Mouse (Mus musculus): Measurements from ENCODE around the gene Cyp4f39. TPM values are rescaled to one million over a fixed set of nuclear protein-coding genes. Genes with fewer than 3 reads are reported as not detected.
"Not testable (repeated sequence)": the region's sequence is repeated elsewhere in the genome, so short reads cannot be mapped to it uniquely, and the experiment has no call there.

Cyp4f39 gene
- polyA plus RNA-seq, 1 experiment = 0.03 TPM

DNA sequence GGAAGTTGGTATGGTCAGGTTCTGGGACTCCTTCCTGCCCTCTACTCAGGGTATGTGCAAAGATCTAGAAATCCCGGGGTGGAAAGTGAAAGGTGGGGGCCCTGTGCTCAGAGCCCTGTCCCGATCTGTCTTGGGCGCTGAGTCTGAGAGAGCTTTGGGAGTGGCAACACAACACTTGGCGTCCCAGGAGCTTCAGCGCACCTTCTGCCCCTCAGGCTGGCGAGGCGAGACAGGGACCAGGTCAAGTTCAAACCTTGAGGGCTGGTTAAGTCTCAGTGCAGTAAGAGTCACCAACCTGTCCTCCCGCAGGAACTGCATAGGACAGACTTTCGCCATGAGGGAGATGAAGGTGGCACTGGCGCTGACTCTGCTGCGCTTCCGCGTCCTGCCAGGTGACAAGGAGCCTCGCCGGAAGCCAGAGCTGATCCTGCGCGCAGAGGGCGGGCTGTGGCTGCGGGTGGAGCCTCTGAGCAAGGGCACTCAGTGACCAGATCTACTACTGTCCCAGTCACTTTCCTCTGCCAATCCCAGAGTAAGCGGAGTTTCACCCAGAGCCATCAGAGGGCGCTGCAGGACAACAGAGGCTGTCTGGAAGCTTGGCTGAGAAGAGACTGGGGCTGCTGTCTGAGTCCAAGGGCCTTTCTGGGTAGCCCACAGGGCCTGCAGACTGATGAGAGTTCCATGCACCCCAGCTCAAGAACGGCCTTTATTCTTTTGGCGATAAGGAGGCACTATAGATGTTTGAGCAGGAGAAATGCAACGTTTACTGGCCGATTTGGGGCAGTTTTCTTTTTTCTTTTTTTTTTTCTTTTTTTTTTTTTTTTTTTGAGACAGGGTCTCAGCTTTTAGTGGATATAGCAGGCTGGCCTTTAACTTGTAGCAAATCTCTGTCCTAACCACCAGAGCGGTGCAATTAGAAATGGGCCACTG, 76.2 kb downstream of the Cyp4f39 start:
- Histone ChIP-seq H3K4me3 (replicated peaks) (peak overlapping the region; percentile 61), H3K4me1 (ENCODE audit: control insufficient read depth) (peaks cover 11% of the 10 kb centered on the region), H3K9me3 (ENCODE audit: control insufficient read depth, low read length) (no peaks in the 10 kb centered on the region), H3K36me3 (ENCODE audit: control insufficient read depth) (no peaks in the 10 kb centered on the region), H3K27me3 (ENCODE audit: control insufficient read depth) (no peaks in the 10 kb centered on the region)
- TF ChIP-seq GATA1 (IDR thresholded peaks at IDR 0.05; ENCODE audit: low read length) = no peak
- no peak for TF ChIP-seq TAL1 (IDR thresholded peaks at IDR 0.05; ENCODE audit: low read length)

DNA sequence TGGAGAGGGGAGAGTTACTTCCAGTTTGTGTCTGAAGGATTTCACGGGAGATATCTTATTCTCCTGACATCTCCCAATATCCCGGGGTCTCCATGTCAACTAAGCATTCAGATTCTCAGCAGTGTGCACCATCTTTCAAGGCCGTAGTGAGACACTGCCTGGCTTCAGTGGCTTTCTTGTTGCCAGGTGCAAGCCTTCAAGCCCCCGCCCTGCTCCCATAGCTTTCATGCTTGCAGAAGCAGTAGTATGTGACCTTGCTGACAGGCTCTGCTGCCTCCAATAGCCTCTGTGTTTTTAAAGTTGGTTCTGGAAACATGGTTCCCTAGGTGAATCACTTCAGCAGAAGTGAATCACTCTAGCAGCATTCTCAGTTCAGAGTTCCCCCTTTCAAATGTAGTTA, 79.8 kb downstream of the Cyp4f39 start:
- not testable (repeated sequence) for H3K4me3 ChIP-seq (replicated peaks); H3K27me3 ChIP-seq (ENCODE audit: control insufficient read depth); H3K9me3 ChIP-seq (ENCODE audit: control insufficient read depth, low read length); H3K36me3 ChIP-seq (ENCODE audit: control insufficient read depth)
- peaks cover 11% of the 10 kb centered on the region for H3K4me1 ChIP-seq (ENCODE audit: control insufficient read depth)

DNA sequence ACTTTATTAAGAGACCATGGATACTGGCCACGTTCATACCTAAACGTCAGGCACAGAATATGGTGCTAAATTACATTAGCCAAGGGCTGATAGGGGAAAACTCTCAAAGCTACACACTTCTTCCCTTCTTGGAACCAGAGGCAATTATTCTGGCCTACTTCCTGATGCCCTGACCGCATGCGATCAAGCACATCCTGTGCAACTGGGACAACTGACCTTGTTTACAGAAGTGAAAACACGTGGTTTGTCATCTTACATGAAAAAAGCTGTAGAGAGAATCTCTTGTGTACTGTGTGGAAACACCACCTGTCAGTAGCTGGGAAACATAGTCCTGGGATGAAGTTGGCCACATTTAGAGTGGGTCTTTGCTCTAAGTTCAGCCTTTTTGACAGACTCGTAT, 81.5 kb downstream of the Cyp4f39 start:
- no peaks in the 10 kb centered on the region for H3K4me1 ChIP-seq (ENCODE audit: control insufficient read depth)
- no peaks in the 10 kb centered on the region for H3K27me3 ChIP-seq (ENCODE audit: control insufficient read depth)
- TF ChIP-seq TAL1 (IDR thresholded peaks at IDR 0.05; ENCODE audit: low read length) (no peak), GATA1 (IDR thresholded peaks at IDR 0.05; ENCODE audit: low read length) (no peak)
- H3K4me3 ChIP-seq (replicated peaks) = no peak overlapping the region
- H3K9me3 ChIP-seq (ENCODE audit: control insufficient read depth, low read length) = no peaks in the 10 kb centered on the region
- H3K36me3 ChIP-seq (ENCODE audit: control insufficient read depth) = no peaks in the 10 kb centered on the region

DNA sequence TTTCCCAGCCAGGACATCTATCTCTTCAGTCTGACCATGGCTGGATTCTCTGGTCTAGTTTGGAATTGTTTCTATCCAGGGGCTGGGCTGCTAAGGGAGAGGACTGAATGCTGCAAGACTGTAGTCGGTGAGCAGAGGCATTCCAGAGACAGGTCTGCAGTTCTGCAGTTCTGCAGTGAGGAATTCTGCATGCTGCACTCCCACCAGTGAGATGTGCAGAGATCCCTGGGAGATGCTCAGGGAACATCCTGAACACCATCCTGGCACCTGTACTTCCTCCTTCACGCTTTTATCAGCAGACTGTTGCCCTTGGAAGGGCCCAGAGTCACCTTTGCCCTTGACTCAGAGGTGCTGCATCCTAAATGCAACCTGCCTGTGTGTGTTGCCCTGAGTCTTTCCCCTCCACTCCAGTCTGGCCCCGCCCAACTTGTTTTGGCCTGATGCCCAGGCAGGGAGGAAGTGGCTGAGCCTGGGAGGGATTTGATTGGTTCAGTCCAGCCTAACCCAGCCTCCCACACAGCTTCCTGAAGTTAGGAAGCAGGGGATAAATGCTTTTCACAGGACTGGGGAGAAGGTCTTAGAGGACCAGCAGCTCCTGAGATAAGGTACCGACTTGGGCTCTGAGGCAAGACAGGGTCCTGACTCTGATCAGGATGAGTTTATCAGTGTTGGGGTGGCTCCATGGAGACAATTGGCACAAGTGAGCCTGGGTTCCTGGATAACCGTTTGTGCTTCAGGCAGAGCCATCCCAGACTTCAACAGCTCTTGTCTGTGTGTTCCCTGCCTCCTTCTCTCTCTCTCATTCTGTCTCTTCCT, 83.7 kb downstream of the Cyp4f39 start, which contains the start of gene Cyp4f16:
Gene Cyp4f16, plus strand, starts transcription at position 508 of the 816 bp plus-strand sequence.
- not testable (repeated sequence) for H3K36me3 ChIP-seq (ENCODE audit: control insufficient read depth); H3K4me3 ChIP-seq (replicated peaks); H3K9me3 ChIP-seq (ENCODE audit: control insufficient read depth, low read length); H3K4me1 ChIP-seq (ENCODE audit: control insufficient read depth); H3K27me3 ChIP-seq (ENCODE audit: control insufficient read depth)

DNA sequence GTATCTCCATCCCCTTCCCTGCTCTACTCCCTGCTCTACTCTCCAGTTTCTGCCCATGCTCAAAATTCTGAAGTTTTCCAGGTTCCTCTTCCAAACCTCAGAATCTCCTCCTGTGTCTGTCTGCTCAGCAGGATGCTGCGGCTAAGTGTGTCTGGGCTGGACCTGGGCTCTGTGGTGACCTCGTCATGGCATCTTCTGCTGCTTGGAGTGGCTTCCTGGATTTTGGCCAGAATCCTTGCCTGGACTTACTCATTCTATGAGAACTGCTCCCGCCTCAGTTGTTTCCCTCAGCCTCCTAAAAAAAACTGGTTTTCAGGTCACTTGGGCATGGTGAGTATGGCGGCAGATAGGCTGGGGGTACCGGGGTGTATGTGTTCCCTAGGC, 84.3 kb downstream of the Cyp4f39 start:
- H3K27me3 ChIP-seq (ENCODE audit: control insufficient read depth) = no peaks in the 10 kb centered on the region
- H3K36me3 ChIP-seq (ENCODE audit: control insufficient read depth) = no peaks in the 10 kb centered on the region; the same call in 1 of the 2 replicates
- H3K4me3 ChIP-seq (replicated peaks) = no peak overlapping the region
- TF ChIP-seq TAL1 (IDR thresholded peaks at IDR 0.05; ENCODE audit: low read length) (no peak), GATA1 (IDR thresholded peaks at IDR 0.05; ENCODE audit: low read length) (no peak)
- H3K9me3 ChIP-seq (ENCODE audit: control insufficient read depth, low read length) = no peaks in the 10 kb centered on the region
- no peaks in the 10 kb centered on the region for H3K4me1 ChIP-seq (ENCODE audit: control insufficient read depth)

Other genes starting within 250 kb of the Cyp4f39 start
- gene Brd4, start 168.0 kb upstream of the Cyp4f39 start, polyA plus RNA-seq (2012) = 26.1 and 31.0 TPM in 2 replicates
- gene Akap8, start 131.5 kb upstream of the Cyp4f39 start, polyA plus RNA-seq (2012) = 11.5 and 13.2 TPM in 2 replicates
- 23.1 and 23.2 TPM in 2 replicates for gene Akap8l, start 102.1 kb upstream of the Cyp4f39 start, polyA plus RNA-seq (2012)
- 2.2 and 2.5 TPM in 2 replicates for gene Wiz, start 63.3 kb upstream of the Cyp4f39 start, polyA plus RNA-seq (2012)
- 0.17 and 0.24 TPM in 2 replicates for gene Rasal3, start 49.1 kb upstream of the Cyp4f39 start, polyA plus RNA-seq (2012)
- 0.03 TPM in 1 of 2 replicates, not detected in the other for gene Pglyrp2, start 28.6 kb upstream of the Cyp4f39 start, polyA plus RNA-seq (2012)
- not detected in 2 replicates for gene Cyp4f17, start 53.3 kb downstream of the Cyp4f39 start, polyA plus RNA-seq (2012)
- gene Cyp4f16, start 83.8 kb downstream of the Cyp4f39 start, polyA plus RNA-seq (2012) = 0.02 TPM in 1 of 2 replicates, not detected in the other
- gene Cyp4f37, start 168.6 kb downstream of the Cyp4f39 start, polyA plus RNA-seq (2012) = not detected in 2 replicates
- gene Cyp4f40, start 206.2 kb downstream of the Cyp4f39 start, polyA plus RNA-seq (2012) = not detected in 2 replicates
- gene Cyp4f15, start 232.9 kb downstream of the Cyp4f39 start, polyA plus RNA-seq (2012) = not detected in 2 replicates